Mouse (Mus musculus): ENCODE results near the gene Hist1h2aa.

Gene Hist1h2aa

DNA sequence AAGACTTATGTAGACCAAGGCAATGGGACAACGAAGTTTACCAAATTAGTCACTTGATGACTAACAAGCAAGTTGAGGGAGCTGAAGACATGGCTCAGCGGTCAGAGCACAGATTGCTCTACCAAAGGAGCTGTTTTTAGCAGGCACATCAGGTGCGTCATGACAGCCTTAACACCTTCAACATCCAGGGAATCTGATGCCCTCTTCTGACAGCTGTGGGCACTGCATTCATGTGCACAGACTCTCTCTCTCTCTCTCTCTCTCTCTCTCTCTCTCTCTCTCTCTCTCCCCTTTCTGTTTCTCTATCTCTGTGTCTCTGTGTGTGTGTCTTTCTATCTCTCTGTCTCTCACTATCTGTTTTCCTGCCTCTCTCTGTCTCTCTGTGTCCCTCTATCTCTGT lies 16.7 kb downstream of the Hist1h2aa start:
- no peak overlapping the region for H3K4me3 ChIP-seq (replicated peaks; ENCODE audit: low read length)
- peaks cover 7% of the 10 kb centered on the region; the same call in 1 of the 2 replicates for H3K27me3 ChIP-seq (ENCODE audit: insufficient read depth, low read length)
- TF ChIP-seq CTCF (conservative IDR thresholded peaks at IDR 0.05; ENCODE audit: low read length) (no peak), POU5F1 (IDR thresholded peaks at IDR 0.05; ENCODE audit: borderline replicate concordance, low read length) (no peak), NANOG (IDR thresholded peaks at IDR 0.05; ENCODE audit: borderline replicate concordance, low read length) (no peak)
- H3K4me1 ChIP-seq (replicated peaks; ENCODE audit: low read depth, low read length): no peaks in the 10 kb centered on the region
- no peaks in the 10 kb centered on the region for H3K9me3 ChIP-seq (ENCODE audit: low read length)
- H3K36me3 ChIP-seq (ENCODE audit: insufficient read depth, low read length): no peaks in the 10 kb centered on the region

GRCm38 (mm10) chr13:23959776-23960175 lies 25.5 kb downstream of the Hist1h2aa start:
- TF ChIP-seq CTCF (conservative IDR thresholded peaks at IDR 0.05; ENCODE audit: low read length): no peak
- TF ChIP-seq POU5F1 (IDR thresholded peaks at IDR 0.05; ENCODE audit: borderline replicate concordance, low read length): no peak
- TF ChIP-seq NANOG (IDR thresholded peaks at IDR 0.05; ENCODE audit: borderline replicate concordance, low read length): no peak
- no peak overlapping the region for H3K4me3 ChIP-seq (replicated peaks; ENCODE audit: low read length)
- no peaks in the 10 kb centered on the region; the same call in 1 of the 2 replicates for H3K27me3 ChIP-seq (ENCODE audit: insufficient read depth, low read length)
- H3K4me1 ChIP-seq (replicated peaks; ENCODE audit: low read depth, low read length): no peaks in the 10 kb centered on the region
- H3K9me3 ChIP-seq (ENCODE audit: low read length): no peaks in the 10 kb centered on the region
- no peaks in the 10 kb centered on the region for H3K36me3 ChIP-seq (ENCODE audit: insufficient read depth, low read length)

- H3K9me3 ChIP-seq (ENCODE audit: low read length): no peaks in the 10 kb centered on the region
- no peaks in the 10 kb centered on the region for H3K4me1 ChIP-seq (replicated peaks; ENCODE audit: low read depth, low read length)
- H3K4me3 ChIP-seq (replicated peaks; ENCODE audit: low read length): no peak overlapping the region
- H3K27me3 ChIP-seq (ENCODE audit: insufficient read depth, low read length): no peaks in the 10 kb centered on the region; the same call in 1 of the 2 replicates
- TF ChIP-seq CTCF (conservative IDR thresholded peaks at IDR 0.05; ENCODE audit: low read length) (no peak), NANOG (IDR thresholded peaks at IDR 0.05; ENCODE audit: borderline replicate concordance, low read length) (no peak), POU5F1 (IDR thresholded peaks at IDR 0.05; ENCODE audit: borderline replicate concordance, low read length) (no peak)
- H3K36me3 ChIP-seq (ENCODE audit: insufficient read depth, low read length): no peaks in the 10 kb centered on the region
Measured at GRCm38 (mm10) chr13:23964909-23965308, 30.6 kb downstream of the Hist1h2aa start.

DNA sequence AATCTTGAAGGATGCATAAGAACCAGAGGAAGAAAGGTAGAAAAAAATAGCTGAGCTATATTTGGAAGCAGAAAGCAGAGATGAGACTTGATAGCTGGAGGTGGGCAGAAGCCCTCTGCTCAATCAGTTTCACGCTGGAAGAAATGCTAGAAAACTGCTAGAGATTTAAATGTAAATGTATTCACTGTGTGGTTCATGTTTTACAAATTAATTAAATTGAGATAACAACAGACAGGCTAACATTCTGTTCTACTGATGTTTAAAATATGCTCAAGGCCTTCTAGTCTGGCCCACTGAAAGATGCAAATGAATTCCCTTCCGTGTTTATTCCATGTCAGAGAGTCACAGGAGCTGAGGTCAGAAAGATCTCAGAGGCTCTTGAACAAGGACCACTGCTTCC lies 37.6 kb downstream of the Hist1h2aa start:
- Histone ChIP-seq H3K36me3 (ENCODE audit: insufficient read depth, low read length) (no peaks in the 10 kb centered on the region), H3K4me3 (replicated peaks; ENCODE audit: low read length) (no peak overlapping the region), H3K27me3 (ENCODE audit: insufficient read depth, low read length) (no peaks in the 10 kb centered on the region), H3K9me3 (ENCODE audit: low read length) (no peaks in the 10 kb centered on the region), H3K4me1 (replicated peaks; ENCODE audit: low read depth, low read length) (no peaks in the 10 kb centered on the region)
- TF ChIP-seq NANOG (IDR thresholded peaks at IDR 0.05; ENCODE audit: borderline replicate concordance, low read length) (no peak), POU5F1 (IDR thresholded peaks at IDR 0.05; ENCODE audit: borderline replicate concordance, low read length) (no peak), CTCF (conservative IDR thresholded peaks at IDR 0.05; ENCODE audit: low read length) (no peak)

DNA sequence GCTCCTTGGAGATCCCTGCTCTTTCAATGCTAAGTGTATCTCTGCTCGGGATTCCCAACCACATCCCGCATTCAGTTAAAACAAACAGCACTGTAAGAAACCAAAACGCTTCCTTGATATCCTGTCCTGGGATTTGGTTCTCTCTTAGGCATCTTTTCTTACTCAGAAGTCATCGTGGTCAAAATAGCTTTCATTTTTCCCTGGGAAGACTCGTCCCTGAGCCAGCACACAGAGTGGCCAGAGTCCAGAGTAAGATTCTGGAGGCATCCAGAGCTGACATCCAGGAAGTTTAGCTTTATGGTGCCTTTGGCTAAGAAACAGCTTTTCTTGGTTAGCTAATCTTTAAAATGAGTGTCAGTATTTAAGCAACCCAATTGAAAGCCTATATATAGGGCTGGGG lies 38.0 kb downstream of the Hist1h2aa start:
- H3K36me3 ChIP-seq (ENCODE audit: insufficient read depth, low read length): no peaks in the 10 kb centered on the region
- no peak overlapping the region for H3K4me3 ChIP-seq (replicated peaks; ENCODE audit: low read length)
- H3K9me3 ChIP-seq (ENCODE audit: low read length): no peaks in the 10 kb centered on the region
- no peaks in the 10 kb centered on the region for H3K27me3 ChIP-seq (ENCODE audit: insufficient read depth, low read length)
- TF ChIP-seq CTCF (conservative IDR thresholded peaks at IDR 0.05; ENCODE audit: low read length) (no peak), NANOG (IDR thresholded peaks at IDR 0.05; ENCODE audit: borderline replicate concordance, low read length) (no peak), POU5F1 (IDR thresholded peaks at IDR 0.05; ENCODE audit: borderline replicate concordance, low read length) (no peak)
- H3K4me1 ChIP-seq (replicated peaks; ENCODE audit: low read depth, low read length): no peaks in the 10 kb centered on the region

Measured in E14TG2a.4 (cell line).